Mouse (Mus musculus) heart, postnatal 10 days (tissue): ENCODE results near the gene Sirt5. TPM values are rescaled to one million over a fixed set of nuclear protein-coding genes. Genes with fewer than 3 reads are reported as not detected.

Experiments
- DNase-seq, 2 experiments: peaks; one replicate each; pipeline ENCODE4 v3.0.0; 2021
- intact Hi-C: fragments of 180-260 bp; cut with DNase I; formaldehyde crosslinking; loops from one replicate; pipeline ENCODE4 v1.15.1; 2025
- total RNA-seq, 2 experiments: library from RNA; stranded (reverse); gene quantifications; 2 replicates each; pipeline ENCODE4 v1.2.3; 2021

Gene Sirt5
- total RNA-seq, 2 experiments from 2014 or later, result 42.9 to 46.9 TPM

GRCm38 (mm10) chr13:43370063-43370462 lies 4.8 kb downstream of the Sirt5 start:
- intact Hi-C loops, result no loop called here
- DNase-seq, result no peak

GRCm38 (mm10) chr13:43372892-43373291 lies 7.6 kb downstream of the Sirt5 start:
- DNase-seq, result no peak
- intact Hi-C loops, result no loop called here

- intact Hi-C loops, result no loop called here
- no peak for DNase-seq
Observed at GRCm38 (mm10) chr13:43374205-43374604, 8.9 kb downstream of the Sirt5 start.

- intact Hi-C loops, result no loop called here
- DNase-seq, result peak in 1 of 2 experiments; percentile 33
Observed at GRCm38 (mm10) chr13:43374918-43375432, 9.7 kb downstream of the Sirt5 start.

GRCm38 (mm10) chr13:43379989-43380388 lies 14.7 kb downstream of the Sirt5 start:
- intact Hi-C loops, result no loop called here

GRCm38 (mm10) chr13:43385321-43385720 lies 20.0 kb downstream of the Sirt5 start:
- no peak for DNase-seq
- intact Hi-C loops, result no loop called here

More at GRCm38 (mm10) chr13:43379989-43380388, 14.7 kb downstream of the Sirt5 start:
- DNase-seq, result no peak

GRCm38 (mm10) chr13:43397700-43398296 lies 32.5 kb downstream of the Sirt5 start:
- no peak for DNase-seq
- intact Hi-C loops, result loop anchor here (5.0 kb wide), 1 partner anchor 215 kb away; no protein-coding TSS in a partner anchor

GRCm38 (mm10) chr13:43398297-43399080 lies 33.2 kb downstream of the Sirt5 start, which contains the start of gene Nol7:
Nol7 (plus strand) TSS chr13:43398390.
- DNase-seq, result peak; percentile 96 to 98
- intact Hi-C loops, result loop anchor here (5.0 kb wide), 1 partner anchor 216 kb away; no protein-coding TSS in a partner anchor

GRCm38 (mm10) chr13:43399576-43399975 lies 34.3 kb downstream of the Sirt5 start:
- intact Hi-C loops, result loop anchor here (5.0 kb wide), 1 partner anchor 217 kb away; no protein-coding TSS in a partner anchor
- no peak for DNase-seq

GRCm38 (mm10) chr13:43412311-43412710 lies 47.0 kb downstream of the Sirt5 start:
- DNase-seq, result no peak
- intact Hi-C loops, result no loop called here

GRCm38 (mm10) chr13:43413611-43414010 lies 48.3 kb downstream of the Sirt5 start:
- intact Hi-C loops, result no loop called here
- no peak for DNase-seq

- intact Hi-C loops, result no loop called here
- DNase-seq, result no peak
Observed at GRCm38 (mm10) chr13:43415249-43415648, 50.0 kb downstream of the Sirt5 start.

GRCm38 (mm10) chr13:43428436-43428835 lies 63.1 kb downstream of the Sirt5 start:
- DNase-seq, result no peak
- intact Hi-C loops, result no loop called here

- no peak for DNase-seq
- intact Hi-C loops, result no loop called here
Observed at GRCm38 (mm10) chr13:43433395-43433794, 68.1 kb downstream of the Sirt5 start.

- no peak for DNase-seq
- intact Hi-C loops, result no loop called here
Observed at GRCm38 (mm10) chr13:43440376-43440775, 75.1 kb downstream of the Sirt5 start.

GRCm38 (mm10) chr13:43442551-43442950 lies 77.3 kb downstream of the Sirt5 start:
- no peak for DNase-seq
- intact Hi-C loops, result no loop called here

- no peak for DNase-seq
- intact Hi-C loops, result no loop called here
Observed at GRCm38 (mm10) chr13:43443706-43444105, 78.4 kb downstream of the Sirt5 start.

- no peak for DNase-seq
- intact Hi-C loops, result no loop called here
Observed at GRCm38 (mm10) chr13:43444717-43445116, 79.4 kb downstream of the Sirt5 start.
